Mouse (Mus musculus) spleen, adult 2 months (tissue): ENCODE results near the gene Wdfy3.

Source experiments
- CTCF ChIP-seq: fragments of 200-500 bp; IDR thresholded peaks from 2 replicates; pipeline ENCODE4 v1.5.1; 2011; ENCODE audit warnings: mild to moderate bottlenecking, inconsistent platforms; ENCODE audit not compliant: insufficient read depth, insufficient read length, insufficient replicate concordance; ENCODE audit errors: extremely low read depth
- POLR2A ChIP-seq: fragments of 200-500 bp; IDR thresholded peaks from 2 replicates; pipeline ENCODE4 v1.6.1; 2011; ENCODE audit warnings: low read depth, low read length, inconsistent platforms

- no peak for TF ChIP-seq CTCF
- no peak for TF ChIP-seq POLR2A
These were observed 30.8 kb upstream of the Wdfy3 start for GRCm38 (mm10) chr5:102100246-102101241.
